Mouse (Mus musculus) olfactory bulb, adult 2 months (tissue): Measurements from ENCODE around the gene Gadd45b.

ENCODE experiments used
- CTCF ChIP-seq: fragments of 200-500 bp; IDR thresholded peaks from 2 replicates; pipeline ENCODE4 v1.5.1; 2012; ENCODE audit warnings: low read depth, mild to moderate bottlenecking, low read length, moderate library complexity; ENCODE audit not compliant: insufficient read depth
- POLR2A ChIP-seq: fragments of 200-500 bp; IDR thresholded peaks from 2 replicates; pipeline ENCODE4 v1.6.1; 2012; ENCODE audit warnings: mild to moderate bottlenecking, low read depth, low read length, moderate library complexity; ENCODE audit not compliant: insufficient read depth

DNA sequence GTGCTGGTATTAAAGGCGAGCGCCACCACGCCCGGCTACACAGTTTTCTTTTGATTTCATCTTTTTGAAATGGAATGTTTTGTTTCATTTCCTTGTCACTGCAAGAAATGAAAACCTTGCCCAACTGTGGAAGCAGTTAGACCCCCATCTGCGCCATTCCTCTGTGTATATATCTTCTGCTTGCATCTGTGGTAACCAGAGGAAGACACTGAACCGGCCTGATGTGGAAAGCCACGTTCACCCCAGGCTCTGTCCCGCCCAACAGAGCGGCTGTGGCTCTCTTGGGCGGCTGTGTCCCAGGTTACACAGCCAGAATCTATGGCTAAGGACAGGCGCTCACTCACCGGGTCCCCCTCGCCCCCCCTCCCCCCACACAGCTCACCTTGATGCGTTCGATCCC is 22.6 kb downstream of the Gadd45b start:
- TF ChIP-seq POLR2A (no peak), CTCF (no peak)
